Mouse (Mus musculus): ENCODE measurements around the gene Uqcrh. TPM values are rescaled to one million over a fixed set of nuclear protein-coding genes. Genes with fewer than 3 reads are reported as not detected.
A peak's percentile ranks its signal among the peaks of the same experiment; 100 is the strongest.

Uqcrh gene
- polyA plus RNA-seq (2012; rRNA removed), result 672 and 678 TPM in 2 replicates

- TF ChIP-seq CTCF (IDR thresholded peaks at IDR 0.05; ENCODE audit: extremely low read depth, insufficient read depth, low read length), result no peak
- peak; percentile 97 for TF ChIP-seq POLR2A (IDR thresholded peaks at IDR 0.05; ENCODE audit: extremely low read depth, insufficient read depth, low read length)
- Histone ChIP-seq H3K4me3 (ENCODE audit: insufficient read depth, low read length) (peak within 1 kb of the TSS; percentile 59), H3K4me1 (ENCODE audit: control insufficient read depth, insufficient read depth, low read length) (peaks cover 6% of the 10 kb centered on the region), H3K27ac (ENCODE audit: insufficient read depth, low read length) (peak within 1 kb of the TSS; percentile 78)
Measured at GRCm38 (mm10) chr4:116074861-116075620, at the start of gene Uqcrh, which contains the start of gene Lrrc41. TSS of gene Uqcrh (minus strand) at chr4:116075071. TSS of gene Lrrc41 (plus strand) at chr4:116075269.

- Histone ChIP-seq H3K27ac (ENCODE audit: insufficient read depth, low read length) (0 out of 2 replicates have a peak within 1 kb of the TSS, but pooled peaks have one; percentile 58), H3K4me3 (ENCODE audit: insufficient read depth, low read length) (peak within 1 kb of the TSS; percentile 92), H3K4me1 (ENCODE audit: control insufficient read depth, insufficient read depth, low read length) (no peaks in the 10 kb centered on the region)
- TF ChIP-seq CTCF (IDR thresholded peaks at IDR 0.05; ENCODE audit: extremely low read depth, insufficient read depth, low read length) (no peak), POLR2A (IDR thresholded peaks at IDR 0.05; ENCODE audit: extremely low read depth, insufficient read depth, low read length) (peak; percentile 68)
Measured at GRCm38 (mm10) chr4:116123602-116124519, 49.0 kb upstream of the Uqcrh start, which contains the start of the genes Rad54l and Pomgnt1. TSS of gene Rad54l (minus strand) at chr4:116123690. TSS of gene Pomgnt1 (plus strand) at chr4:116123840.

GRCm38 (mm10) chr4:116122762-116123161 lies 47.9 kb upstream of the Uqcrh start:
- no peak overlapping the region for H3K27ac ChIP-seq (ENCODE audit: insufficient read depth, low read length)
- TF ChIP-seq POLR2A (IDR thresholded peaks at IDR 0.05; ENCODE audit: extremely low read depth, insufficient read depth, low read length) (no peak), CTCF (IDR thresholded peaks at IDR 0.05; ENCODE audit: extremely low read depth, insufficient read depth, low read length) (no peak)
- no peak overlapping the region for H3K4me3 ChIP-seq (ENCODE audit: insufficient read depth, low read length)
- H3K4me1 ChIP-seq (ENCODE audit: control insufficient read depth, insufficient read depth, low read length), result no peaks in the 10 kb centered on the region

GRCm38 (mm10) chr4:116111486-116111885 lies 36.6 kb upstream of the Uqcrh start:
- Histone ChIP-seq H3K27ac (ENCODE audit: insufficient read depth, low read length) (no peak overlapping the region), H3K4me1 (ENCODE audit: control insufficient read depth, insufficient read depth, low read length) (no peaks in the 10 kb centered on the region), H3K4me3 (ENCODE audit: insufficient read depth, low read length) (no peak overlapping the region)
- TF ChIP-seq POLR2A (IDR thresholded peaks at IDR 0.05; ENCODE audit: extremely low read depth, insufficient read depth, low read length), result no peak

GRCm38 (mm10) chr4:116110695-116111094 lies 35.8 kb upstream of the Uqcrh start:
- no peak for TF ChIP-seq POLR2A (IDR thresholded peaks at IDR 0.05; ENCODE audit: extremely low read depth, insufficient read depth, low read length)
- TF ChIP-seq CTCF (IDR thresholded peaks at IDR 0.05; ENCODE audit: extremely low read depth, insufficient read depth, low read length), result no peak
- no peak overlapping the region for H3K27ac ChIP-seq (ENCODE audit: insufficient read depth, low read length)

GRCm38 (mm10) chr4:116105278-116105677 lies 30.4 kb upstream of the Uqcrh start:
- H3K4me3 ChIP-seq (ENCODE audit: insufficient read depth, low read length), result no peak overlapping the region
- no peaks in the 10 kb centered on the region for H3K4me1 ChIP-seq (ENCODE audit: control insufficient read depth, insufficient read depth, low read length)
- no peak for TF ChIP-seq CTCF (IDR thresholded peaks at IDR 0.05; ENCODE audit: extremely low read depth, insufficient read depth, low read length)
- no peak for TF ChIP-seq POLR2A (IDR thresholded peaks at IDR 0.05; ENCODE audit: extremely low read depth, insufficient read depth, low read length)
- H3K27ac ChIP-seq (ENCODE audit: insufficient read depth, low read length), result no peak overlapping the region; the same call in 1 of the 2 replicates

More at GRCm38 (mm10) chr4:116110695-116111094, 35.8 kb upstream of the Uqcrh start:
- no peak overlapping the region for H3K4me3 ChIP-seq (ENCODE audit: insufficient read depth, low read length)
- H3K4me1 ChIP-seq (ENCODE audit: control insufficient read depth, insufficient read depth, low read length), result no peaks in the 10 kb centered on the region

- H3K27ac ChIP-seq (ENCODE audit: insufficient read depth, low read length), result no peak overlapping the region
- TF ChIP-seq POLR2A (IDR thresholded peaks at IDR 0.05; ENCODE audit: extremely low read depth, insufficient read depth, low read length) (no peak), CTCF (IDR thresholded peaks at IDR 0.05; ENCODE audit: extremely low read depth, insufficient read depth, low read length) (no peak)
- no peaks in the 10 kb centered on the region for H3K4me1 ChIP-seq (ENCODE audit: control insufficient read depth, insufficient read depth, low read length)
- no peak overlapping the region for H3K4me3 ChIP-seq (ENCODE audit: insufficient read depth, low read length)
Measured at GRCm38 (mm10) chr4:116100959-116101358, 26.1 kb upstream of the Uqcrh start.

GRCm38 (mm10) chr4:116097211-116097610 lies 22.3 kb upstream of the Uqcrh start:
- no peak overlapping the region for H3K27ac ChIP-seq (ENCODE audit: insufficient read depth, low read length)
- H3K4me3 ChIP-seq (ENCODE audit: insufficient read depth, low read length), result no peak overlapping the region
- H3K4me1 ChIP-seq (ENCODE audit: control insufficient read depth, insufficient read depth, low read length), result peaks cover 3% of the 10 kb centered on the region; the same call in 1 of the 2 replicates
- no peak for TF ChIP-seq CTCF (IDR thresholded peaks at IDR 0.05; ENCODE audit: extremely low read depth, insufficient read depth, low read length)

GRCm38 (mm10) chr4:116096291-116096690 lies 21.4 kb upstream of the Uqcrh start:
- Histone ChIP-seq H3K4me3 (ENCODE audit: insufficient read depth, low read length) (no peak overlapping the region), H3K4me1 (ENCODE audit: control insufficient read depth, insufficient read depth, low read length) (peaks cover 3% of the 10 kb centered on the region; the same call in 1 of the 2 replicates), H3K27ac (ENCODE audit: insufficient read depth, low read length) (no peak overlapping the region)
- TF ChIP-seq CTCF (IDR thresholded peaks at IDR 0.05; ENCODE audit: extremely low read depth, insufficient read depth, low read length) (no peak), POLR2A (IDR thresholded peaks at IDR 0.05; ENCODE audit: extremely low read depth, insufficient read depth, low read length) (no peak)
